Mouse (Mus musculus): Measurements from ENCODE around the gene Ipcef1.
"Not testable (repeated sequence)": the region's sequence is repeated elsewhere in the genome, so short reads cannot be mapped to it uniquely, and the experiment has no call there.

Gene Ipcef1

DNA sequence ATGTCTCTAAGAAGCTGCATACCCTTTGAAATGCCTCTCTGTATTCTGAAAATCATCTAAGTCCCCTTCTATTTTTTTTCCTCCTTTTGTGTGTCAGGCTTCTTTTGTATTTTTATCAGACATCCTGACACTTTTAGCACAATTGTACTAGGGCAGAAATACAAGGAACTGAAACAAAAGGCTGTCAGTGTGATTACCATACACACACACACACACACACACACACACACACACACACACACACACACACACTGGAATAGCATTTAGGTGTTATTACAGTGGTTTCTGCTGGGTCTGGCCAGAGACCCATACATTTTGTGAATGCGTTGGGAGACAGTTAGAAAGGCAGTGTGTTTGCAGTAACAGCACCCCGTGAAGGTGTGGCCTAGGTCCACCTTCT lies 18.8 kb downstream of the Ipcef1 start:
- no peak for DNase-seq

DNA sequence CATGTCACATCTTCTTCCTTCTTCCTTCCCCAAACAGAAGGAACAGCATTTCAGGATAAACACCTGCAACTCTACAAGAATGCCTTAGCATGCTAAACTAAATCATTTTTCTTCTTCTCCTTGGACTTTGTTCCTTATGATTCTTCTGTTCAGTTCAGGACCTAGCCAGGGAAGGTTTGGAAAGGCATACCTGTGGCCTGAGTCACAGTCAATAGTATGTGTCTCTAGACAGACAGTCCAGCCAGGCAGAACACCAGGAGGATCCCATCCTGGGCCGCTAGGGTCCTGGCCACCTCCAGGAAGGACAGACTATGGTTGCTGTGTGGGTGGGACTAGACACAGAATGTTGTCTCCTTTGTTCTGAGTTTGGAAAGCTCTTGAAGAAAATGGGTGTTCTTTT lies 27.2 kb downstream of the Ipcef1 start:
- DNase-seq, result no peak

DNA sequence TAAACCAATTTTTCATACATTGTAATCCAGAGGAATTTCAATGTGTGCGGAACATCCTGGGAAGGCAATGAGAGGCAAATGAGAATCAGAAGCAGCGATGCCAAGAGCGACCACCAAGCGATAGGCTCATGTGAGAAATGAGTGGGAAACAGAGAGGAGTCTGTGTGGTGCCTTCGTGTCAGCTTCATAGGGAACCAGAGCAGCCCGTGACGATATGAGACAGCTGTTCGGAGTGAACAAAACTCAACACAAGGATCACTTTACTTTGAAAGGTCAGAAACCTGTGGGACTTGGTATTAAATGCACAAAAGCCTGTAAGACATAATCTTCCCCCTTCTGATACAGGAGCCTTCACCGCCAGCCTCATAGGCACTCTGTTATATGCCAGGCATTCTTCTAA lies 31.7 kb downstream of the Ipcef1 start:
- no peak for DNase-seq

DNA sequence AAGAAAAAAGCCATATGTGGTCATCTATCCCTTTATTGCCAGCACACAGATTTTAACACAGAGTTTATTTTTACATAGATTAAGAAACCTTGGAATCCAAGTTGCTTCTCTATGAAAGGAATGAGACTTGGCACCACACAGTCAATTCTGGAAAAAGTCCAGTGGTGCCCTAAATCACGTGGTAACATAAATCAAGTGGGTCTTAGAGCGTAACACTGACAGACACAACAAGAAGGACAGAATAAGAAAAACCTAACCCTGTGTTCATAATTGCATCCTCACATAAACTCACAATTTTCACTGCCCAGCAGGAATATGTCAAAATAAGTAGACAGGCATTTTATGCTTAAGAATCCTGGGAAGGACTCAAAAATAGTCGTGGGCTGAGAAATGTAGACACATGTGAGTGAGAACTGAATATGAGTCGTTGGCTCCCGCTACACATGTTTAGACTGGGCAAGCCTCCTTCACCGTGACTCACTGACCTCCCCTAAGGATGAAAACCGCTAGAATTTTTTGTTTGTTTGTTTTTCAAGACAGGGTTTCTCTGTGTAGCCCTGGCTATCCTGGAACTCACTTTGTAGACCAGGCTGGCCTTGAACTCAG lies 32.4 kb downstream of the Ipcef1 start:
- DNase-seq, result peak; percentile 49 to 50

DNA sequence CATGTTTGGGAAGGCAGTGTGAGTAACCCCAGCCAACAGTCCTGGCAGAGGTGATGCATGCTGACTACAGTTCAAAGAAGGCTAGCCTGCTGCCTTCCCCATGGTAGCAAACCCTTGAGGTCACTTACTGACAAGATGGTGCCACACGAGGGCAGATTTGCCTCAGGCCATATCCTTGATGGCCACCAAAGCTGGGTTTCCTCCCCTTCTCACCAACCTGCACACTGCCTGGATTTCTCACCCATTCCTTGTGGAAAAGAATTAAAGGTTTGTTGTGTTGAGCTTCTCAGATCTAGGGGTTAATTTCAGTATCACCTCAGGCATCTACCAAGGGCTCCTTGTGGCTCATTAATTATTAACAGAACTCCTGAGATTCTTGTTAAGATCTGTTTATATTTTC lies 37.1 kb downstream of the Ipcef1 start:
- DNase-seq, result peak; percentile 33 to 52

DNA sequence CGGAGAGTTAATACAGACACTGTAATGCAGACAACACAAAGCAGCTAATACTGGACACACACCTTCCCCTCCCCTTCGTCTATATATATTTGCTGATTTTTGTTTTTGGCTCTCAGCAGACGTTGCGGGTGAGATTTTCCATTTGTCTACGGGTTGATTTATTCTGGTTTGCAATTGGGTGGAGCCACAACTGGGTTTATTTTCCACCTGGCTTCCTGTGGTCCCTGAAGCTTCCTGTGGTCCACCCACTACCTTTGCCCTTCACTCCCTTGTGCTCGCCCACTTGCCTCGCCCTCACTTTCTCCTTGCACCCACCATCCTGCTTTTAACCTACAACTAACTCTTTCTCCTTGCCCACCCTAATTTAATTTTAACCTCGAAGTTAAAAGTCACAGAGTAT lies 41.7 kb downstream of the Ipcef1 start:
- DNase-seq, result no peak

DNA sequence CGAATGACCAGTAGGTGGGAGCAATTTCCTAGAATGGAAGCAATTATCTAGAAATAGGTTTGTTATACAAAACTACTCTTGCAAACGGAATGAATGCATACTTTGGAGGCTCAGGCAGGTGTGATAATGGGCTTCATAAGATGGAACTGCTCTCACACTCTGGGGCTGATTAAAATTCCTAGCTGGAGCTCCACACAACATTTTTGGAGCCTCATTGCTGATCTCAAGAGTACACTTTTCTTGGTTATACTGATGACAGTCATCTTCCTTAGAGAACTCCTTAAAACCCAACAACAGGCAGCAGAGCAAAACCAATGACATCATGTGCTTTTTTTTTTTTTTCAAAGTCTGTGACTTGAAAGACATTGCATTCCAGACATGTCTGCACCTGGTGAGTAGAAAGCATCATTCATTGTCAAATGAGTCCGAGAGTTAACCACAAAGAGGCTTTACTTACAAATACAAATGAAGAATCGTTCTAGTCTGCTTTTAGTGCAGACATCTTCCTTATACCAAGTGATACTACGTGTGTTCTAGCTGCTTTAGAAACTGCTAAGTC lies 47.2 kb downstream of the Ipcef1 start:
- DNase-seq, result no peak

DNA sequence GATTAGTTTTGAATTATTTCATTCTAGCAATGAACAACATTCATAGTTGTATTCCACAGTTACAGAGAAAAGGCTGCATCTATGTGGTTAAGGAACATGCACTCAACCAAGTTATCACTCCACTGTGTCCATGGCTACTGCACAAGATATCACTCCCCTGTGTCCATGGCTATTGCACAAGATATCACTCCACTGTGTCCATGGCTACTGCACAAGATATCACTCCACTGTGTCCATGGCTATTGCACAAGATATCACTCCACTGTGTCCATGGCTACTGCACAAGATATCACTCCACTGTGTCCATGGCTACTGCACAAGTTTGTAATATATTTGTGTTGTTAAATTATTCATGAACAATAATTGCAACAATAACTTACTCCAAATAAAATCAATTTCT lies 48.4 kb downstream of the Ipcef1 start:
- DNase-seq, result not testable (repeated sequence)

DNA sequence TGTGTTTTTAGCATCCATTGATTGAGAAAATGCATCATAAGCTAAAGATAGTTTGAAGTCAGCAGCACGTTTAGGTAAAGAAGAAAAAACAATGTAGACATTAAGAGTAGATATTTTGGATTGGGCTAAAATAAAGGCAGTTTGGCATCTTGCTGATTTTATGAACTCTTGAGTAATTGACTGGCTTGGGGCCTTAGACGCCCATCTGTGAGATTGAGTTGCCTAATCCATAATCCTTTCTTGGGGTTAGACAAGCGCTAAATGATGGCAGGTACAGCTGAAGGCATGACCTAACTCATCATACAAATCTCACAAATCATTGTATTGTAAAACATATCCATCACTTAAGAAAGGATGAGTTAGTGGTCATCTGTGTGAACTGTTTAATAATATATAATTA lies 52.9 kb downstream of the Ipcef1 start:
- no peak for DNase-seq

DNA sequence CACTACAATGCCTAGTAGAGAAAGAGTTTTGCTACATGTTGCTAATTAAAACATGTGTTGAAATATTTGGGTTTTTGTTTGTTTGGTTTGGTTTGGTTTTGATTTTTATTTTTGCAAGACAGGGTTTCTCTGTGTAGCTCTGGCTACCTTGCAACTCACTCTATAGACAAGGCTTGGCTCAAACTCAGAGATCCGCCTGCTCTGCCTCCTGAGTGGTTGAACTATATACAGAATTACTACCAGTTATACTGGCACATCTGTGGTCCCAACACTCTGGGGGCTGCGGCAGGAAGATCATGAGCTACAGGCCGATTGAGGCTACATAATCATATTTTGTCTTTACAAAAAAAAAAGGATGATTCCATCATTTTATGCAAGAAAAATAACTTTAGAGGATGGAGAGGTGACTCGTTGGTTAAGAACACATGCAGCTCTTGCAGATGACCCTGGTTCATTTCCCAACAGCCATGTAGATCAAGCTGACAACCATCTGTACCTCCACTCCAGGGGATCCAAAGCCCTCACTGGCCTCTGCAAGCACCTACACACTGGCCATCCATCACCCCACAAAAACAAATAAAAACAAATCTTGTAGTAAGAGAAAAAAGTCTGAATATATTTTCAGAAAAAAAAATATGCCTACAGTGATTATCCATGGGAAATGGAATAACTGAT lies 53.6 kb downstream of the Ipcef1 start:
- DNase-seq, result no peak

DNA sequence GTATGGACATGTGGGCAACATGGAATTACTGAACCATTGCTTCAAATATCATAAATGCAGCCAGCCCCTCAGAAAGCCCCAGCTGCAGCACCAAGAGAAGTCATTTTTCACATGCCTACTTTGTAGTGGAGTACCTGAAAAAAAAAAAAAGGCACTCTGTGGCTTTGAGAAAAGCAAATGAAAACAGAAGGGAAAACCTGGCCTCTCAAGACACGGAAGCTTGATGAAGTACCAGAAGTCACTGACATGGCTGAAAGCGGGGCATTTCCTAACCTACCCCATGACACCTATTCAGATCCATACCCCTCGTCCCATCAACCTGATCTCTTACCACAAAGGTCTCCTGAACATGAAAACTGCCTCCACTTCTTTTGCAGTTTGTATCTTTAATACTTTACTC lies 55.4 kb downstream of the Ipcef1 start:
- DNase-seq, result no peak

DNA sequence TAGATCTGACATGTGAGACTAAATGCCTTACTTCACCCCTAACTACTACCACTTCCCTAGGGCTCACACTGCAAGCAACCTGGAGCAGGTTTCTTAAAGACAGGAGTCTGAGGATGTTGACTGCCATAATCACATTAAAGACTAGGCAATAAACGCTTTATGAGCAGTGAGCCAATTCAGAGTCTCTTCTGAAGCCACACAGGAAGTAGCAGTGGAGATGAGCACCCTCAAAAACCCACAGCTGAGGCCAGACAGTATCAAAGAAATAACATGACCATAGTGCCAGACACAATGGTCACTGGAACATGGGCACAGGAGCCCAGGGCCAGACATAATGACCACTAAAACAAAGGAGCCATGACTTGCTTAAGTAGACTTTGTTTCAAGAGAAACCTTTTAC lies 63.7 kb downstream of the Ipcef1 start:
- DNase-seq, result no peak

DNA sequence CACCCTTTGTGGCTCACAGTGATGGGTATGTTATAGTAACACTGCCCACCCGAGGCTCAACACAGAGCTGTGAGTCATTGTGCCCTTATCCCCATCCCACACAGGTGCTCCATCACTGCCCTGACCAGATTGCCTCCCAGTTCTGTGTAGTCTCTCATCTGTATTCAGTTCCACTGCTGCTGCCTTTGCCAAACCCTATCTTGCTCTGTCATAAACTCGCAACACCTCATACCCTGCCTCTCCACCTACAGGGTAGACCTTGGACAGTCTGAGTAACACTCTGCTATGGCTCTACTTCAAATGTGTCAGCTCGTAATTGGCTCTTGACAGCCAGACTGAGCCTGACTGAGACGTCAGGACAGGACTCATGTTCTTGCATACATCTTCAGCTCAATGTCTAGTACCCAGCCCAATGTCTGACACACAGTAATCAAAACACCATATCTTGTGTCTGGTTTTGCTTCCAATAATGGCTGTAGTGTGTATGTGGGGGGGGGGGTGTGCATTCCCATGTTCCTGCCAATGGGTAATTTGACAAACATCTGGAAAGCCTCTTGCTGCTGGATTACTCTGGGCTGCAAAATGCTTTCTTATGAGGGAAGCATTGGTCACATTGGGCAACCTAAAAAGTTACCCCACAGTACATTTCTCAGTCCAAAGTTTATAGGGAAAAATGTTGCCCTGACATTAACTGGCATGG lies 64.7 kb downstream of the Ipcef1 start:
- no peak for DNase-seq

DNA sequence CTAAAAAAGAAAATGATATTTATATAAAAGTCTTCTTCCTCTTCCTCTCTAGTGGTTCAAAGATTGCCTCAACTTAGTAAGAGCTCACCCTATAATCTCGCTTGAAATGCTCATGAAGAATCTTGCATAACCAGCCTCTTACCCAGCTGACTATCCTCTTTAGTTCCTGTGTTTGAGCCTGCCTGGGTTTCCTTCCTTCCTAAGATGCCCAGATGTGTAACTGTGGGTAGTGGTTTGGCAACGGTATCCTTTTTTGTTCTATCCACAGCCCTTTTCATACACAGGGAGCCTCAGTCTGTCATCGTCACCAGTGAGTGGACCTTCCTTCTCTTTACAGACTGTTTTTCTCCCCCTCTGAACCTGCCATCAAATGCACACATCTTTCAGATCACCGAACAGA lies 66.0 kb downstream of the Ipcef1 start:
- no peak for DNase-seq

DNA sequence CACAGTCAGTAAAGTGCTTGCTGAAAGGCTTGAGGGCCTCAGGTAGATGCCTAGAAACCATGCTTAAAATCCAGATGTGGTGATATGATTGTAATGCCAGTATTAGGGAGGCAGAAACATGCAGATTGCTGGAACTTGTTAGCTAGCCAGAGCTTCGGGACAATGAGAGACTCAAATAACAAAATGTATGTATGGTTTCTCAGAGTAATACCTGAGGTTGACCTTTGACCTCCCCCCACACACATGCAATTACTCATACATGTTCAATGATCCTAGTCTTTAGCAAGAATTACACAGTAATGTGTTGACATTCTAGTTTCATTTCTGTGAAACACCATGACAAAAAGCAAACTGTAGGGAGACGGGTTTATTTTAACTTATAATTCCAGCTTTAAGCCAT lies 68.8 kb downstream of the Ipcef1 start:
- DNase-seq, result no peak

DNA sequence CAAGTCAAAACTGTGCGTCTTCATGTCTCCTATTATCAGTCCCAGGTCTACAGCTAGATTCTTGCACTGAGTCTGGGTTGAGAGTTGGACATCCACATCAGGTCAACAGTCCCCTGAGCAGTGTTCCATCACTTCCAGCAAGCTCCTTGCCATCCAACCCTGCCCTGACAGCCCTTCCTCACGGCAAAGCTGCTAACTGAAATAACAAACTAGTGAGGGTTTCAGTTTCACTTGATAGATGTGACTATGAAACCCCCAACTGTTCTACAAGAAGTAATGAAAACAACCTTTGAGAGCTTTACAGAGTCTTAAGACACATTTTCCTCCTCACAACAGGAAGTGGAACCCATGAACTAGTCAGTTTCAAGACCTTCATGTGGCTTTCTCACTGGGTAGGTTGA lies 69.5 kb downstream of the Ipcef1 start:
- DNase-seq, result no peak

DNA sequence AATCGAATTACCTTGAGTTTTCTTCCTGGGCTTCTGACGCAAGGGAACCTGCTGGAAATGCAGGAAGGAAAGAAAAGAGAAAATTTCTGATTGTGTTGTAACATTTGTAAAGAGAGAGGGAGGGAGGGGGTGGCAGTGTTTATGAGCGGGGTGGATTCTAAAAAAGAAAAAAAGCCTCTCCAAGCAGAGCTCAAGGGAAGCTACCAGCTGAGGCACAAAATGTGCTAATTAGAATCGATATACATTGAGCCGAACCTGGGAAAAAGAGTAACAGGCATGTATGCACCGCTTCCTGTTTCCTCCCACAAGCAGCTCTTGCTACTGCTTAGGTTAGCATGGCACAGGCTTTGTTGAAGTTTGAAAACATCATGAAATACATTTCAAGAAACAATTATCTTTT lies 72.0 kb downstream of the Ipcef1 start:
- no peak for DNase-seq

DNA sequence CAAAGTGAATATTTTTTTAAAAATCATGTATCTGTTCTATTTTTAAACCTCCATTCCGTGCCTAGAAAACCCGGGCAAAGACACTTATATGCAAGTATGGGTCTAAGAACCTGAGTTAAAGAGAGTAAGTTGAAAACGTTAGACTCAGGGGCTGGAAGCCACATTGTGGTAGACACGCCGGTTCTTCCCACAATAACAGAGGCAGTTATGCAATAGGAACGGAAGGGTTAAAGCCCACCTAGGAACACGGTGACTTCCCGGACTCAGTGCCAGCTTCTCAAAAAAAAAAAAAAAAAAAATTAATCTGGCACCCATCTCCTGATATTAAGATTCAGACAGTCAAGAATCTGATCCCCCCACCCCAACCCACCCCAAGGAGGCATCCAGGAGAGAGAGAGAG lies 72.5 kb downstream of the Ipcef1 start:
- no peak for DNase-seq

DNA sequence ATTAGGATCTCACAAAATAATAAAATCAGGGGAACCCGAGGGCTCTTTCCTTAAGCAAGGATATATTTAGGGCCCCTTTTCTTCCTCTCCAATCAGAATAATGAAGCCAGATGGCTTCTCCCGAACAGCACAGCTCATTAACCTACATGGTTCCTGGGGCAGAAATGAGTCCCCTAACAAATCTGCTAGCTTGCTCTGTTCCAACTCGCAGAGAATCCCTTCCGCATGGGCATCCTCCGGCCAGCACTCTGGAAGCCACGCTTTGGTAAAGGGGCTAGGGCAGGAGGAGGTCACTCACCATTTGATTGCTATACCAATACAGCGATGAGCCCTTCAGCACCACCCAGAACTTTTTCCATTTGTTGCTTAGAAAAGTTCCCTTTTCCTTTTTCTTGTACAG lies 73.1 kb downstream of the Ipcef1 start:
- DNase-seq, result no peak

DNA sequence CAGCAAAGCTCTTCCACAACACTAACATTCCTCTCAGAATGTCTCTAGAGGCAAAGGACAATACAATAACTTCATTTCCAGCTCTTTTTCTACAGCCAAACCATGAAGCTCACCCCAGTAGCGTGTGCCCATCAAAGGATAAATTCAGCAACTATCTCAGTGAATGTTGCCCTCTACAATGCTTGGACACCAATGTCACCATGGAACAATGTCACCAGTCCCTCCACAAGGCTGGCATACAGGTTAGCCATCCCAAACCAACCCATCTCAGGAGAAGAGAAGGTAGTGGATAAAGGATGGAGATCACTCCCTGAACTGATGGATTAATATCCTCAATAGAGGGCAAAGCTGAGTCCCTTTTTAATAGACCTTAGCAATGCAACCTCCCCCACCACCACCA lies 73.5 kb downstream of the Ipcef1 start:
- DNase-seq, result no peak

DNA sequence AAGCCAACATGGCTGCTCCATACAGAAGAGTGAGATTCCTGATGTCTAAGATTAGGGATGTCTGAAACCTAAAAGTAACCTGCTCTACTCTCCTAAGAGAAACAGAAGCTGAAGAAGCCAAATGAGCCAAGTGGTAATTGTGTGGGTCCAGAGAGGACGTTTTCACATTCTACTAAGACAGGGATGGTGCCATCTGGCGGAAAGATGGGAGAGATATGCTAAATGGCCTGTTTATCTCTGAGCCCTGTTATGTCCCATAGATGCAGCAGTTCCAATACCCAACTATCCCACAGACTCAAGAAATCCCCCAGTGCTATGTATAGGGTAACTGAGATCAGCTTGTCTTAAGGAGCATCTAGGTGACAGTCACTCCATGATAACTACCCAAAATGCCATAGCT lies 74.4 kb downstream of the Ipcef1 start:
- DNase-seq, result no peak

DNA sequence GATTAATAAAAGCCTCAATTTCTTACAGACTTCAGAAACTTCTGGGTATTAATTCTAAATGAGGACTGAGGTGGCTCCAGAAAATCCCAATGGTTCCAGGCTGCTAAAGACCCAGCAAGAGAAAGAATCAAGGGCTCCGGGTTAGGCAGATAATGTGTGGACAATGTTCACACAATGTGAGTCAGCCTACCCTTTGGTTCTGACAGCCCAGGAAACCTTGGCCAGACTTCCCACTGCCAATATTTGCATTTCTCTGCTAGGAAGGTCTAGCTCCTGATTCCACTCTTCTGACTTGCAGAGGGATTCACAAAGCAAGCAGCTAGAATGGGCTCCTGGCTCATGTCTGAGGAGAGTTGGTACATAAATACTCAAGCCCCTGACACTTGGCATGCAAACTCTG lies 83.9 kb downstream of the Ipcef1 start:
- no peak for DNase-seq

DNA sequence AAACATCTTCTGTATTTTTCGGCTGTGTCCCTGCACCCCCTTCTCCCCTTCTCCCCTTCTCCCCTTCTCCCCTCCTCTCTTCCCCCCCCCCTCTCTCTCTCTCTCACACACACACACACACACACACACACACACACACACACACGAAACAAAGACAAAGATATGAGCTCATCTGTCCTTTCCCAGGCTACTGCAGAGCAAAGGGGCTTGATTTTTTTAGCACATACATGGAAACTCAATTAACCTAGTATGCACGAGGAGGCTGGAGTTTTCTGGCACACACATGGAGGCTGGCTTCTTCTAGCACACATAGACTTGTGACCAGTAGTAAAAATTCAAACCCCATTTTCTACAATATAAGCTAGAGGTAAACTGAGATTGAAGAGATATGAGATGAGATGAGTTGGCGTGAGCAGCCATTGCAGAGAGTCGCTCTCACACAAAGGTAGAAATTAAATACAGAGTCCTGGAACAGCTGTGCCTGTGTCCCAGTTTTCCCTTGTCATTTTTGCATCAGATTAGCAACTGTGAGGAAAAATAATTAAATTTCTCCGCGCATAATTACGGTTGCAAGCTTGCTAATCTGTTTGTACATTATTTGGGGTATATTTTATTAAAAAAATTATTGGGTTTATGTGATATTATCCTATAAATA lies 84.6 kb downstream of the Ipcef1 start:
- no peak for DNase-seq

DNA sequence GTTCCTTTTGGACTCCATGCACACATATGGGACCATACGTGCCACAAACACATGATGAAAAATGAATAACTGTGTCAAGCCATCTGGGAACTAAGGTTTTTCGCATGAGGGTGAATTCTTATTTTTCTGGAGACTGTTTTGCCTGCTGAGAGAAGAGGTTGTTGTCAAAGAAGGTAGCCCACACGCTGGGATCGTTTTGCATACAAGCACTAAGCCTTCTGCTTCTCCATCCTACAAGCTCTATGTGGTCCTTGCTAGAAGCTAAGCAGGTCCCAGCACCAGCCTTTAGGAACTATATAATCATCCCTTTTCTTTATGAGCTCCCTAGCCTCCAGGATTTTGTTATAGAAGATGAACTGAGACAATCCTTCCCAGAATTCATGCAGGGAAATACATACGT lies 93.5 kb downstream of the Ipcef1 start:
- no peak for DNase-seq
